In genomic region chr19:43524187-43525103, GRCm38 (mm10) we compare ENCODE assay signal across 8 mouse cellular contexts. TPM values are rescaled to one million over a fixed set of nuclear protein-coding genes. Genes with fewer than 3 reads are reported as not detected.
DNase-seq lines count a peak whose midpoint lies in the region; ATAC-seq and TF ChIP-seq lines count a peak whose summit lies in the region.

Gene Got1 (minus strand): TSS chr19:43524605.

- no peaks in the 10 kb centered on the region for H3K36me3 ChIP-seq in embryonic facial prominence, embryonic 14.5 days (ENCODE audit: control insufficient read depth, insufficient read depth, low read length)
- H3K36me3 ChIP-seq in heart, adult 2 months (ENCODE audit: control insufficient read depth, insufficient read depth, low read length): no peaks in the 10 kb centered on the region
- H3K36me3 ChIP-seq in limb, embryonic 13.5 days: no peaks in the 10 kb centered on the region
- no peaks in the 10 kb centered on the region for H3K36me3 ChIP-seq in midbrain, embryonic 16.5 days (ENCODE audit: control insufficient read depth, insufficient read depth, low read length)

- H3K4me1 ChIP-seq in embryonic facial prominence, embryonic 14.5 days (ENCODE audit: control insufficient read depth, insufficient read depth, low read length): peaks cover 14% of the 10 kb centered on the region
- H3K4me1 ChIP-seq in heart, adult 2 months (ENCODE audit: control insufficient read depth, insufficient read depth, low read length): peaks cover 10% of the 10 kb centered on the region
- H3K4me1 ChIP-seq in limb, embryonic 13.5 days: peaks cover 26% of the 10 kb centered on the region
- peaks cover 30% of the 10 kb centered on the region for H3K4me1 ChIP-seq in midbrain, embryonic 16.5 days (ENCODE audit: control insufficient read depth, insufficient read depth, low read length)

- no peak; the same call in none of the 2 replicates for TF ChIP-seq EP300 in heart, adult 2 months (IDR thresholded peaks at IDR 0.05; ENCODE audit: insufficient read depth, low read depth, low read length)

- intact Hi-C loops in heart, adult 2 months (cut with DNase I): loop anchor here (5.0 to 10.0 kb wide), 3 partner anchors 88 to 860 kb away; partner anchors contain the start of genes Cox15, Cutc and Nkx2-3

- peak; percentile 99 for ATAC-seq in embryonic facial prominence, embryonic 14.5 days (ENCODE audit: low read depth)
- peak; percentile 100 for ATAC-seq in limb, embryonic 13.5 days (ENCODE audit: low FRiP score, low read depth)
- peak; percentile 99 for ATAC-seq in midbrain, embryonic 16.5 days

- H3K9ac ChIP-seq in embryonic facial prominence, embryonic 14.5 days (ENCODE audit: low read depth, low read length): peak within 1 kb of the TSS; percentile 79
- peak within 1 kb of the TSS; percentile 66 for H3K9ac ChIP-seq in heart, adult 2 months (ENCODE audit: low read depth, low read length)
- peak within 1 kb of the TSS; percentile 77 for H3K9ac ChIP-seq in limb, embryonic 13.5 days
- H3K9ac ChIP-seq in midbrain, embryonic 16.5 days (ENCODE audit: low read depth, low read length): peak within 1 kb of the TSS; percentile 89

- TF ChIP-seq CTCF in heart, adult 2 months (IDR thresholded peaks at IDR 0.05): no peak

- peak within 1 kb of the TSS; percentile 91 for H3K4me2 ChIP-seq in embryonic facial prominence, embryonic 14.5 days (ENCODE audit: low read depth, low read length)
- H3K4me2 ChIP-seq in limb, embryonic 13.5 days (replicated peaks): peak within 1 kb of the TSS; percentile 86
- H3K4me2 ChIP-seq in midbrain, embryonic 16.5 days (ENCODE audit: low read length): peak within 1 kb of the TSS; percentile 85

- no peaks in the 10 kb centered on the region for H3K27me3 ChIP-seq in embryonic facial prominence, embryonic 14.5 days (replicated peaks; ENCODE audit: control insufficient read depth, insufficient read depth, low read length)
- no peaks in the 10 kb centered on the region for H3K27me3 ChIP-seq in heart, adult 2 months (ENCODE audit: control insufficient read depth, insufficient read depth, low read length)
- H3K27me3 ChIP-seq in limb, embryonic 13.5 days: no peaks in the 10 kb centered on the region; the same call in 1 of the 2 replicates
- H3K27me3 ChIP-seq in midbrain, embryonic 16.5 days (ENCODE audit: control insufficient read depth, insufficient read depth, low read depth, low read length): no peaks in the 10 kb centered on the region

- DNase-seq in 3134 (ENCODE audit: extremely low read depth, insufficient read length, low spot score): peak; percentile 99
- peak; percentile 79 to 87 for DNase-seq in adrenal gland, postnatal 4 days (ENCODE audit: low spot score in 2 of 2)
- DNase-seq in embryonic facial prominence, embryonic 14.5 days (ENCODE audit: low spot score): peak; percentile 99
- DNase-seq in heart, adult 2 months: peak; percentile 93 to 97
- peak; percentile 96 to 99 for DNase-seq in kidney, adult 8-10 months
- peak; percentile 79 to 92 for DNase-seq in spleen, postnatal 10 days (ENCODE audit: low spot score in 2 of 2)

- no peaks in the 10 kb centered on the region for H3K79me2 ChIP-seq in heart, adult 2 months (replicated peaks; ENCODE audit: control insufficient read depth, insufficient read depth, low read length)

- H3K27ac ChIP-seq in embryonic facial prominence, embryonic 14.5 days (replicated peaks; ENCODE audit: low read depth, low read length): peak within 1 kb of the TSS; percentile 63; the same call in 1 of the 2 replicates
- peak within 1 kb of the TSS; percentile 90 for H3K27ac ChIP-seq in heart, adult 2 months
- H3K27ac ChIP-seq in limb, embryonic 13.5 days: peak within 1 kb of the TSS; percentile 33; the same call in 1 of the 2 replicates
- peak within 1 kb of the TSS; percentile 89 for H3K27ac ChIP-seq in midbrain, embryonic 16.5 days (ENCODE audit: low read length)

- peak within 1 kb of the TSS; percentile 72 for H3K4me3 ChIP-seq in embryonic facial prominence, embryonic 14.5 days (ENCODE audit: low read depth, low read length)
- peak within 1 kb of the TSS; percentile 60 for H3K4me3 ChIP-seq in heart, adult 2 months
- peak within 1 kb of the TSS; percentile 76 for H3K4me3 ChIP-seq in limb, embryonic 13.5 days
- H3K4me3 ChIP-seq in midbrain, embryonic 16.5 days (ENCODE audit: low read depth, low read length): peak within 1 kb of the TSS; percentile 55

- no peaks in the 10 kb centered on the region for H3K9me3 ChIP-seq in embryonic facial prominence, embryonic 14.5 days (ENCODE audit: control insufficient read depth, low read length)
- H3K9me3 ChIP-seq in limb, embryonic 13.5 days: no peaks in the 10 kb centered on the region
- no peaks in the 10 kb centered on the region for H3K9me3 ChIP-seq in midbrain, embryonic 16.5 days (replicated peaks; ENCODE audit: control insufficient read depth, low read length, poor library complexity, severe bottlenecking)

- WGBS in embryonic facial prominence, embryonic 14.5 days: under 1% methylated on average over 47 of the region's 58 CpGs
- under 1% methylated on average over 58 of the region's 58 CpGs for WGBS in heart, adult 2 months
- under 1% methylated on average over 58 of the region's 58 CpGs for WGBS in limb, embryonic 13.5 days
- under 1% methylated on average over 58 of the region's 58 CpGs for WGBS in midbrain, embryonic 16.5 days

- TF ChIP-seq POLR2A in heart, adult 2 months (IDR thresholded peaks at IDR 0.05; ENCODE audit: insufficient read depth, low read depth, low read length): peak; percentile 95

RNA-seq across cellular contexts. Expression of gene Got1, which starts in this region (rescaled TPM):
- 10 to 100 TPM; 59.8 to 62.7 TPM for total RNA-seq in adrenal gland, postnatal 4 days (2021)
- polyA plus RNA-seq in embryonic facial prominence, embryonic 14.5 days (2014; fragmentation: Nextera tagmentation; extraction: Ambion mirVana): 33.1 and 34.4 TPM in 2 replicates
- total RNA-seq in heart, adult 2 months (2021): 1,000 to 10,000 TPM in 1 of 2 experiments, 100 to 1,000 TPM in 1; 956 to 1,224 TPM
- polyA plus RNA-seq in heart, adult 2 months (2012; rRNA removed): 575 and 746 TPM in 2 replicates
- polyA plus RNA-seq in limb, embryonic 13.5 days (2015; fragmentation: Nextera tagmentation; extraction: Ambion mirVana): 31.8 and 31.9 TPM in 2 replicates
- polyA plus RNA-seq in midbrain, embryonic 16.5 days (2015; fragmentation: Nextera tagmentation; extraction: Ambion mirVana): 107 and 113 TPM in 2 replicates

Comparison
In these comparisons a context has a peak if more than half of its experiments do, and no peak if none do; other contexts are left out.
1. Peak in every context shown above with its lines: DNase-seq, ATAC-seq, H3K4me3 ChIP-seq and H3K27ac ChIP-seq.
2. RNA of gene Got1 (total RNA-seq): 956 to 1,224 TPM in heart, adult 2 months; 59.8 to 62.7 TPM in adrenal gland, postnatal 4 days; every median in the first group is over 10 times any median in the second.
3. H3K27ac ChIP-seq: peak in every context shown above with its lines; median percentile 90 in heart, adult 2 months; 89 in midbrain, embryonic 16.5 days; 63 in embryonic facial prominence, embryonic 14.5 days; 33 in limb, embryonic 13.5 days.